Mouse (Mus musculus): ENCODE data around the gene Kcnh6. TPM values are rescaled to one million over a fixed set of nuclear protein-coding genes. Genes with fewer than 3 reads are reported as not detected.

The Kcnh6 gene
- polyA plus RNA-seq (2014; fragmentation: Nextera tagmentation; extraction: Ambion mirVana) = 0.07 and 0.38 TPM in 2 replicates

GRCm38 (mm10) chr11:106007821-106008220, at the start of gene Kcnh6:
Gene Kcnh6 (plus strand): TSS chr11:106008124.
- no peak; the same call in 1 of the 2 replicates for ATAC-seq (ENCODE audit: insufficient number of reproducible peaks, insufficient read depth, low FRiP score, low read depth)
- under 1% methylated on average over 25 of the region's 25 CpGs for WGBS

GRCm38 (mm10) chr11:105958566-105958965, 49.4 kb upstream of the Kcnh6 start:
- H3K4me2 ChIP-seq (replicated peaks; ENCODE audit: low read depth, low read length) = no peak overlapping the region
- no peaks in the 10 kb centered on the region for H3K4me1 ChIP-seq (ENCODE audit: control insufficient read depth, insufficient read depth, low read length)
- no peaks in the 10 kb centered on the region for H3K36me3 ChIP-seq (ENCODE audit: control insufficient read depth, insufficient read depth, low read length)
- H3K9ac ChIP-seq (replicated peaks; ENCODE audit: low read depth, low read length) = no peak overlapping the region
- H3K9me3 ChIP-seq (ENCODE audit: control insufficient read depth, low read depth, low read length) = no peaks in the 10 kb centered on the region
- H3K27ac ChIP-seq (ENCODE audit: low read length) = no peak overlapping the region
- H3K4me3 ChIP-seq (ENCODE audit: low read depth, low read length) = no peak overlapping the region
- WGBS = 36% methylated on average over 1 of the region's 1 CpGs
- ATAC-seq (ENCODE audit: insufficient number of reproducible peaks, insufficient read depth, low FRiP score, low read depth) = no peak
- no peaks in the 10 kb centered on the region for H3K27me3 ChIP-seq (ENCODE audit: control insufficient read depth, insufficient read depth, low read length)

More at GRCm38 (mm10) chr11:106007821-106008220, at the start of gene Kcnh6:
- Histone ChIP-seq H3K9ac (replicated peaks; ENCODE audit: low read depth, low read length) (no peak within 1 kb of the TSS), H3K4me1 (ENCODE audit: control insufficient read depth, insufficient read depth, low read length) (no peaks in the 10 kb centered on the region), H3K4me2 (replicated peaks; ENCODE audit: low read depth, low read length) (peak within 1 kb of the TSS; percentile 57), H3K36me3 (ENCODE audit: control insufficient read depth, insufficient read depth, low read length) (no peaks in the 10 kb centered on the region), H3K4me3 (ENCODE audit: low read depth, low read length) (peak within 1 kb of the TSS; percentile 20; the same call in 1 of the 2 replicates), H3K27me3 (ENCODE audit: control insufficient read depth, insufficient read depth, low read length) (no peaks in the 10 kb centered on the region; the same call in 1 of the 2 replicates), H3K9me3 (ENCODE audit: control insufficient read depth, low read depth, low read length) (no peaks in the 10 kb centered on the region), H3K27ac (ENCODE audit: low read length) (no peak within 1 kb of the TSS)

GRCm38 (mm10) chr11:105959355-105959754, 48.6 kb upstream of the Kcnh6 start:
- Histone ChIP-seq H3K36me3 (ENCODE audit: control insufficient read depth, insufficient read depth, low read length) (no peaks in the 10 kb centered on the region), H3K4me2 (replicated peaks; ENCODE audit: low read depth, low read length) (no peak overlapping the region), H3K27ac (ENCODE audit: low read length) (no peak overlapping the region), H3K9ac (replicated peaks; ENCODE audit: low read depth, low read length) (no peak overlapping the region), H3K27me3 (ENCODE audit: control insufficient read depth, insufficient read depth, low read length) (no peaks in the 10 kb centered on the region), H3K9me3 (ENCODE audit: control insufficient read depth, low read depth, low read length) (no peaks in the 10 kb centered on the region), H3K4me3 (ENCODE audit: low read depth, low read length) (no peak overlapping the region), H3K4me1 (ENCODE audit: control insufficient read depth, insufficient read depth, low read length) (no peaks in the 10 kb centered on the region)
- no peak for ATAC-seq (ENCODE audit: insufficient number of reproducible peaks, insufficient read depth, low FRiP score, low read depth)
- WGBS = 23% methylated on average over 17 of the region's 17 CpGs

GRCm38 (mm10) chr11:105964691-105965090, 43.2 kb upstream of the Kcnh6 start:
- no peak overlapping the region for H3K4me3 ChIP-seq (ENCODE audit: low read depth, low read length)
- ATAC-seq (ENCODE audit: insufficient number of reproducible peaks, insufficient read depth, low FRiP score, low read depth) = no peak
- H3K27me3 ChIP-seq (ENCODE audit: control insufficient read depth, insufficient read depth, low read length) = peaks cover 9% of the 10 kb centered on the region; the same call in 1 of the 2 replicates
- no peaks in the 10 kb centered on the region for H3K4me1 ChIP-seq (ENCODE audit: control insufficient read depth, insufficient read depth, low read length)
- no peaks in the 10 kb centered on the region for H3K9me3 ChIP-seq (ENCODE audit: control insufficient read depth, low read depth, low read length)
- no peak overlapping the region for H3K4me2 ChIP-seq (replicated peaks; ENCODE audit: low read depth, low read length)
- WGBS = 69% methylated on average over 5 of the region's 5 CpGs
- H3K27ac ChIP-seq (ENCODE audit: low read length) = no peak overlapping the region
- H3K9ac ChIP-seq (replicated peaks; ENCODE audit: low read depth, low read length) = no peak overlapping the region
- H3K36me3 ChIP-seq (ENCODE audit: control insufficient read depth, insufficient read depth, low read length) = no peaks in the 10 kb centered on the region

DNA sequence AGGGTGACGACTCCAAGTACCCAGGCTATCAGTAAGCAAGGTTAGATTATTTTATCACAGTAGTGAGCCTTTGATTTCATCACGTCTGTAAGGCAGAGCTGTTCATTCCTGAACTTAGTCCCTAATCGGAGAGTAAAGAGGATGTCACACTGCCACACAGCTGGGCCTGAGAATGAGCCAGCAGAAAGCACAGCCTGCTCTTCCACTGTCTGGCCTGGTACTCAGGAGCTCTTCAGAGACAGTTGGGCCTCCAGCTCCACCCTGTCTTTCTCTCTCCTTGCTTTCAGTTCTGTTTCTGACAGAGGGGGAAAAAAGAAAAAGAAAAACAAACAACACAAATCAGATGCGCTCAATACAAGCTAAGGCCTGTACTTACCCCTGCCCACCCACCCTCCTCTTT, 41.6 kb upstream of the Kcnh6 start:
- Histone ChIP-seq H3K9me3 (ENCODE audit: control insufficient read depth, low read depth, low read length) (no peaks in the 10 kb centered on the region), H3K36me3 (ENCODE audit: control insufficient read depth, insufficient read depth, low read length) (no peaks in the 10 kb centered on the region), H3K4me1 (ENCODE audit: control insufficient read depth, insufficient read depth, low read length) (no peaks in the 10 kb centered on the region), H3K27me3 (ENCODE audit: control insufficient read depth, insufficient read depth, low read length) (peaks cover 9% of the 10 kb centered on the region; the same call in 1 of the 2 replicates), H3K4me2 (replicated peaks; ENCODE audit: low read depth, low read length) (no peak overlapping the region), H3K9ac (replicated peaks; ENCODE audit: low read depth, low read length) (no peak overlapping the region), H3K4me3 (ENCODE audit: low read depth, low read length) (no peak overlapping the region), H3K27ac (ENCODE audit: low read length) (no peak overlapping the region)
- WGBS = 71% methylated on average over 4 of the region's 4 CpGs
- no peak for ATAC-seq (ENCODE audit: insufficient number of reproducible peaks, insufficient read depth, low FRiP score, low read depth)

DNA sequence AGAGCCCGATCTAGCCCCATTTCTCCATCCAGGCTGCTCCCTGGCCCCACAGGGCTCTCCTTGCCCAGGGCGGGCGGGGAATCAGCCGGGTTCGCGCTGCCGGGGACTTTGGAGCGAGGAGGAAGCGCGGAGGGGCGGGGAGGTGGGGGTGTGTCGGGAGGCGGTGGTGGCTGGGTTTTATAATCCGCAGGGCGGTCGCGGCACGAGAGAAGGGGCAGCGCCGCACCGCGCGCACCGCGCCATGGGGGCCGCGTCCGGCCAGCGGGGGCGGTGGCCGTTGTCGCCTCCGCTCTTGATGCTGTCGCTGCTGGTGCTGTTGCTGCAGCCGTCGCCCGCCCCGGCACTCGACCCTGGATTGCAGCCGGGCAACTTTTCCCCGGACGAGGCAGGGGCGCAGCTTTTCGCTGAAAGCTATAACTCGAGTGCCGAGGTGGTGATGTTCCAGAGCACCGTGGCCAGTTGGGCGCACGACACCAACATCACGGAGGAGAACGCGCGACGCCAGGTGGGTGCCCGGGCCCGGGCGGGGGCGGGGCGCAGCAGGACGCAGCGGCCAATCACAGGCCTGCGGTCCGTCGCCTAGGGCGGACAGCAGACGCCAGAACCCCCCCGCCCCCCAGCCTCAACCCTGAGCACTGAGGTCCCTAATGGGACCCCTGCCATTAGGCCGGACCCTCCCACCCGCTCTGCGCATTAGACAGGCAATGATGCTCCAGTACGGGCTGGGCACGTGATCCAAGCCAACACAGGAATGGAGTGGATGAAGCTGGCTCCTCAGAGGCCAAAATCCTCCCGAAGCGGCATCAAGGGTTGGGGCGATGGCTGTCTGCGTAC, 40.0 kb upstream of the Kcnh6 start, which contains the start of gene Ace:
Gene Ace, plus strand, starts transcription at position 205 of the 834 bp plus-strand sequence.
- ATAC-seq (ENCODE audit: insufficient number of reproducible peaks, insufficient read depth, low FRiP score, low read depth) = peak; percentile 46
- under 1% methylated on average over 65 of the region's 76 CpGs for WGBS
- H3K27me3 ChIP-seq (ENCODE audit: control insufficient read depth, insufficient read depth, low read length) = peaks cover 9% of the 10 kb centered on the region; the same call in 1 of the 2 replicates

DNA sequence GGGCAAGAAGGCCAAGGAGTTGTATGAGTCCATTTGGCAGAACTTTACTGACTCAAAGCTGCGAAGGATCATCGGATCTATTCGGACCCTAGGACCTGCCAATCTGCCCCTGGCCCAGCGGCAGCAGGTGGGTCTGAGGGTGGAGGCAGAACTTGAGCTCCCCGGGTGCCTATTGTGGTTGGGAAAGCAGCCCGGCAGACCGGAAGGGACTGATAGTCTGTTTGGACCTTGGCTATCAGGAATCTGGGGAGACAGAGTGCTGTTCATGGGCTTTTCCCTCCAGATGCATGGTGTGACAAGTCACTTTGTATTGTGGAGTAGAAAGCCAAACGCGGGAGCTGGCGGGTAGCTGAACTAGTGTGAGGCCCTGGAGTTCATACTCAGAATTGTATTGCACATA, 39.0 kb upstream of the Kcnh6 start:
- Histone ChIP-seq H3K36me3 (ENCODE audit: control insufficient read depth, insufficient read depth, low read length) (no peaks in the 10 kb centered on the region), H3K4me2 (replicated peaks; ENCODE audit: low read depth, low read length) (no peak overlapping the region), H3K27ac (ENCODE audit: low read length) (no peak overlapping the region), H3K4me1 (ENCODE audit: control insufficient read depth, insufficient read depth, low read length) (no peaks in the 10 kb centered on the region), H3K27me3 (ENCODE audit: control insufficient read depth, insufficient read depth, low read length) (peaks cover 9% of the 10 kb centered on the region; the same call in 1 of the 2 replicates), H3K9ac (replicated peaks; ENCODE audit: low read depth, low read length) (no peak overlapping the region), H3K9me3 (ENCODE audit: control insufficient read depth, low read depth, low read length) (no peaks in the 10 kb centered on the region), H3K4me3 (ENCODE audit: low read depth, low read length) (no peak overlapping the region)
- no peak for ATAC-seq (ENCODE audit: insufficient number of reproducible peaks, insufficient read depth, low FRiP score, low read depth)
- 56% methylated on average over 10 of the region's 10 CpGs for WGBS

More for the DNA sequence above, 40.0 kb upstream of the Kcnh6 start, which contains the start of gene Ace:
- H3K4me3 ChIP-seq (ENCODE audit: low read depth, low read length) = peak within 1 kb of the TSS; percentile 56
- no peaks in the 10 kb centered on the region for H3K9me3 ChIP-seq (ENCODE audit: control insufficient read depth, low read depth, low read length)
- no peaks in the 10 kb centered on the region for H3K4me1 ChIP-seq (ENCODE audit: control insufficient read depth, insufficient read depth, low read length)
- H3K9ac ChIP-seq (replicated peaks; ENCODE audit: low read depth, low read length) = no peak within 1 kb of the TSS
- no peaks in the 10 kb centered on the region for H3K36me3 ChIP-seq (ENCODE audit: control insufficient read depth, insufficient read depth, low read length)
- H3K27ac ChIP-seq (ENCODE audit: low read length) = no peak within 1 kb of the TSS
- H3K4me2 ChIP-seq (replicated peaks; ENCODE audit: low read depth, low read length) = peak within 1 kb of the TSS; percentile 99

- Histone ChIP-seq H3K27me3 (ENCODE audit: control insufficient read depth, insufficient read depth, low read length) (peaks cover 9% of the 10 kb centered on the region; the same call in 1 of the 2 replicates), H3K4me3 (ENCODE audit: low read depth, low read length) (no peak overlapping the region)
- 40% methylated on average over 1 of the region's 1 CpGs for WGBS
Measured at GRCm38 (mm10) chr11:105969516-105969915, 38.4 kb upstream of the Kcnh6 start.

More at GRCm38 (mm10) chr11:105969516-105969915, 38.4 kb upstream of the Kcnh6 start:
- Histone ChIP-seq H3K4me1 (ENCODE audit: control insufficient read depth, insufficient read depth, low read length) (no peaks in the 10 kb centered on the region), H3K9ac (replicated peaks; ENCODE audit: low read depth, low read length) (no peak overlapping the region), H3K36me3 (ENCODE audit: control insufficient read depth, insufficient read depth, low read length) (no peaks in the 10 kb centered on the region), H3K27ac (ENCODE audit: low read length) (no peak overlapping the region), H3K9me3 (ENCODE audit: control insufficient read depth, low read depth, low read length) (no peaks in the 10 kb centered on the region), H3K4me2 (replicated peaks; ENCODE audit: low read depth, low read length) (no peak overlapping the region)
- ATAC-seq (ENCODE audit: insufficient number of reproducible peaks, insufficient read depth, low FRiP score, low read depth) = no peak

Data from stomach, embryonic 14.5 days (tissue).